Mouse (Mus musculus): ENCODE results near the gene Irf8. TPM values are rescaled to one million over a fixed set of nuclear protein-coding genes. Genes with fewer than 3 reads are reported as not detected.

The Irf8 gene
- polyA plus RNA-seq, 1 experiment from 2014 or later: 11.6 TPM

DNA sequence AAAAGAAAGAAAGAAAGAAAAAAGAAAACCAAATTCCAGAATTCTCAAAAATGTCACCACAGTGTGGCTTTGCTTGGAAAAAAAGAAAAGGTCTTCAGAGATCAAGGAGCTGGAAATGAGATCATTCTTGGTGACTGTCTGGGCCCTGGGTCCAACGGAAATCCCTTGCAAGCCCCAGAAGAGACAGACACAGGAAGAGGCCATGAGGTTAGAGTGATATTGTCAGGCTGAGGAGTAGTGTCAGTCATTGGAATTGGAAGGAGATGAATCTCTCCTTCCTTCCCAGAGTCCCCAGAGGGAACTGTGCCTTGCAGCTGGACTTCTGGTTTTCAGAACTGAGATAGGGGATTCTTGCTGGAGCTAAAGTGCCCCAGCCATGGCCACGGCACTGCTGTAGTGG is 36.6 kb upstream of the Irf8 start:
- Histone ChIP-seq H3K4me2 (no peak overlapping the region), H3K9ac (no peak overlapping the region), H3K4me1 (replicated peaks) (peaks cover 28% of the 10 kb centered on the region), H3K4me3 (replicated peaks) (no peak overlapping the region), H3K27ac (peak overlapping the region; percentile 20; the same call in 1 of the 2 replicates), H3K9me3 (replicated peaks) (no peaks in the 10 kb centered on the region), H3K27me3 (peaks cover 4% of the 10 kb centered on the region; the same call in 1 of the 2 replicates), H3K36me3 (no peaks in the 10 kb centered on the region)
- 24% methylated on average over 2 of the region's 2 CpGs for WGBS (ENCODE audit: insufficient replicate concordance)
- no peak for DNase-seq
- ATAC-seq (ENCODE audit: low read depth): no peak

DNA sequence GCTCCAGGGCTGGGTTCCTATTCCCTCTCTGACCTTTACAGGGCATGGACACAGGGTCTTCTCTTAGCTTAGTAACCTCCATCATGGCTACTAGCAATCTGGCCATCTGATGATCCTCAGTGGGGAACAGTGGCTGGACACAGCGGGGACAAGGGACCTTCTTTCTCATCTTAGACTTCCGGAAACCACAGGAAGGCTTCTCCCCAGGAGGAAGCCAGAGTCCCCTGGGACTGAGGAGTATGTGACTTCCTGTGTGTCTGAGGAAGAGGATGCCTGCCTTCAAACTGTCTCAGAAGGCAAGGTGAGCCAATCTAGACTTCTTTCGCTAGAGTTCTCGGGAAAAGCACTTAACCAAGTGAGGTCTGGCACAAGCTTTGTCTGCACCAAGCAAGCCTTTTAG is 36.1 kb upstream of the Irf8 start:
- peaks cover 27% of the 10 kb centered on the region for H3K4me1 ChIP-seq (replicated peaks)
- no peak overlapping the region for H3K9ac ChIP-seq
- ATAC-seq (ENCODE audit: low read depth): no peak
- peak overlapping the region; percentile 20; the same call in 1 of the 2 replicates for H3K27ac ChIP-seq
- H3K36me3 ChIP-seq: no peaks in the 10 kb centered on the region
- 47% methylated on average over 4 of the region's 4 CpGs for WGBS (ENCODE audit: insufficient replicate concordance)
- no peak for DNase-seq
- no peak overlapping the region for H3K4me3 ChIP-seq (replicated peaks)
- H3K27me3 ChIP-seq: peaks cover 4% of the 10 kb centered on the region; the same call in 1 of the 2 replicates
- H3K9me3 ChIP-seq (replicated peaks): no peaks in the 10 kb centered on the region
- no peak overlapping the region for H3K4me2 ChIP-seq

DNA sequence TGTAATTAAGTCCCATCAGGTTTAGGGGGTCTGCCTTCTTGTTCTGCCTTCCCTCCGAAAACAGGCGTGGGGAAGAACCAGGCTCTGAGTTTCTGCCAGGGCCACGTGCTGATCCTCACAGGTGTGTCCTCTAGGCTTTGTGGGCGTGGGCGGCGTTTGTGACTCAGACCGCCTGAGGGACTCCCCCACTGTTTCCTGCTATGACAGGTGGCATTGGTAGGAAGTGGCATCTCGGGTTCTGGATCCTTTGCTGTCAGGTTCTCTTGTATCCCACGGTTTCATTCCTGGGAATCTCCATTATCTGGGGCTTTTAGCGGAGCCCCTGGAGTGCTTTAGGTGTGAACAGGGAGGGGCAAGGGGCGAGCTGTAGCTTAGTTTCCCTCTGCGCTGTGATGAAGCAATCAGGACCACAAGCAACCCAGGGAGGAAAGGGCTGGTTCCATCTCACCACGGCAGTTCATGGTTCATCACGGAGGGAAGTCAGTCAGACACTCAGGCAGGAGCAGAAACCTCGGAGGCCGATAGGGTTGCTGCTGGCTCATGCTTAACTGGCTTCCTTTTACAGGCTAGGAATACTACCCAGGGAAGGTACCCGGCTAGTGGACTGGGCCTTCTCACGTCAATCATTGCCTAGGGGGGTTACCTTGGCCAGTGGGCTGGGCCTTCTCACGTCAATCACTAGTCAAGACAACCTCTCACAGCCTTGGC is 34.2 kb upstream of the Irf8 start:
- Histone ChIP-seq H3K36me3 (no peaks in the 10 kb centered on the region), H3K9me3 (replicated peaks) (no peaks in the 10 kb centered on the region), H3K9ac (no peak overlapping the region), H3K4me1 (replicated peaks) (peaks cover 19% of the 10 kb centered on the region), H3K27ac (no peak overlapping the region), H3K27me3 (peaks cover 4% of the 10 kb centered on the region; the same call in 1 of the 2 replicates), H3K4me3 (replicated peaks) (no peak overlapping the region), H3K4me2 (no peak overlapping the region)
- no peak for DNase-seq
- ATAC-seq (ENCODE audit: low read depth): no peak
- 28% methylated on average over 19 of the region's 19 CpGs for WGBS (ENCODE audit: insufficient replicate concordance)

- H3K36me3 ChIP-seq: no peaks in the 10 kb centered on the region
- ATAC-seq (ENCODE audit: low read depth) (no peak), DNase-seq (no peak)
- no peak overlapping the region for H3K4me2 ChIP-seq
- no peak overlapping the region for H3K27ac ChIP-seq
- WGBS (ENCODE audit: insufficient replicate concordance): 63% methylated on average over 9 of the region's 9 CpGs
- H3K27me3 ChIP-seq: peaks cover 4% of the 10 kb centered on the region; the same call in 1 of the 2 replicates
- no peak overlapping the region for H3K9ac ChIP-seq
- H3K4me3 ChIP-seq (replicated peaks): no peak overlapping the region
- peaks cover 10% of the 10 kb centered on the region for H3K4me1 ChIP-seq (replicated peaks)
- H3K9me3 ChIP-seq (replicated peaks): no peaks in the 10 kb centered on the region
Measured at GRCm38 (mm10) chr8:120704203-120704602, 32.0 kb upstream of the Irf8 start.

- H3K9me3 ChIP-seq (replicated peaks): no peaks in the 10 kb centered on the region
Measured at GRCm38 (mm10) chr8:120705163-120705562, 31.0 kb upstream of the Irf8 start.

DNA sequence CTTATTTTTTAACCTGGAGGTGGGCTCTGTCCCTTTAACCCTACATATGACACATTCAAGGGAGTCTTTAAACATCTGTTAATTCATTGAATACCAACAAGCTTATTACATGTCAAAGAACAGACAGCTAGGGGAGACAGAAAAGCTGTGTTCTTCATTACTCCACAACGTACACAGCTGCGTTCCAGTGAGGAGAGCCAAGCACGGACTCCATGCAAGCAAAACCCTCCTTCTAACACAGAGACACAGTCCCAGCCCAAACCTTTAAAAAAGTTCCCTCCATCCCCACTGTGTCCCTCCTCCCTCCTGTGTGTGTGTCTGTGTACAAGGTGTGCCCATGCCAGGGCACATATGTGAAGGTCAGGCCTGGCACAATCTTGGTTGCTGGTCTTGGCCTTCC is 30.0 kb upstream of the Irf8 start:
- H3K4me3 ChIP-seq (replicated peaks): no peak overlapping the region
- H3K9ac ChIP-seq: no peak overlapping the region
- H3K4me2 ChIP-seq: no peak overlapping the region
- ATAC-seq (ENCODE audit: low read depth) (no peak), DNase-seq (no peak)
- H3K27me3 ChIP-seq: no peaks in the 10 kb centered on the region
- no peaks in the 10 kb centered on the region for H3K36me3 ChIP-seq
- 76% methylated on average over 3 of the region's 3 CpGs for WGBS (ENCODE audit: insufficient replicate concordance)
- H3K9me3 ChIP-seq (replicated peaks): no peaks in the 10 kb centered on the region
- H3K4me1 ChIP-seq (replicated peaks): peaks cover 4% of the 10 kb centered on the region; the same call in 1 of the 2 replicates
- H3K27ac ChIP-seq: no peak overlapping the region

More at GRCm38 (mm10) chr8:120705163-120705562, 31.0 kb upstream of the Irf8 start:
- DNase-seq (no peak), ATAC-seq (ENCODE audit: low read depth) (no peak)
- Histone ChIP-seq H3K9ac (no peak overlapping the region), H3K4me2 (no peak overlapping the region), H3K4me1 (replicated peaks) (peaks cover 4% of the 10 kb centered on the region; the same call in 1 of the 2 replicates), H3K27ac (no peak overlapping the region), H3K4me3 (replicated peaks) (no peak overlapping the region), H3K36me3 (no peaks in the 10 kb centered on the region), H3K27me3 (no peaks in the 10 kb centered on the region)
- WGBS (ENCODE audit: insufficient replicate concordance): 70% methylated on average over 15 of the region's 15 CpGs

DNA sequence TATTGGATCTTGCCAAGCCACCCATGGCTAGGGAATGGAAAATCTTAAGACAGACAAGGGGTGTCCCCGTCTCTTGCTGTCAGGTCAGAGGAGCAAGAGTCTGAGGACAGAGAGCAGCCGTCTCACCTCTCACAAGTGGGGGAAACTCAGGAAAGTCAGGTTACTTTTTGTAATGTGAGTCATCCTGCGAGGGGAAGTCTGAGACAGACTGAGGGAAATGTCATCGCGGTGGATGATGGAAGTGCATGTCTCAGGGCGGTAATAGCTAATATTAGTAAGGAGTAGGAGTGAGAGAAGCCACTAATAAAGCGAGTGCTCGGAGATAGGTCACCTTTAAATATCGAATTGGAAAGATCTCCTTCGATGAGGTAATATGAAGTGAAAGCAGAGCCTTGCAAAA is 27.0 kb upstream of the Irf8 start:
- no peak overlapping the region for H3K9ac ChIP-seq
- H3K27ac ChIP-seq: no peak overlapping the region
- H3K9me3 ChIP-seq (replicated peaks): no peaks in the 10 kb centered on the region
- no peaks in the 10 kb centered on the region for H3K27me3 ChIP-seq
- ATAC-seq (ENCODE audit: low read depth) (no peak), DNase-seq (no peak)
- no peaks in the 10 kb centered on the region for H3K4me1 ChIP-seq (replicated peaks)
- no peaks in the 10 kb centered on the region for H3K36me3 ChIP-seq
- no peak overlapping the region for H3K4me2 ChIP-seq
- 41% methylated on average over 10 of the region's 10 CpGs for WGBS (ENCODE audit: insufficient replicate concordance)
- no peak overlapping the region for H3K4me3 ChIP-seq (replicated peaks)

DNA sequence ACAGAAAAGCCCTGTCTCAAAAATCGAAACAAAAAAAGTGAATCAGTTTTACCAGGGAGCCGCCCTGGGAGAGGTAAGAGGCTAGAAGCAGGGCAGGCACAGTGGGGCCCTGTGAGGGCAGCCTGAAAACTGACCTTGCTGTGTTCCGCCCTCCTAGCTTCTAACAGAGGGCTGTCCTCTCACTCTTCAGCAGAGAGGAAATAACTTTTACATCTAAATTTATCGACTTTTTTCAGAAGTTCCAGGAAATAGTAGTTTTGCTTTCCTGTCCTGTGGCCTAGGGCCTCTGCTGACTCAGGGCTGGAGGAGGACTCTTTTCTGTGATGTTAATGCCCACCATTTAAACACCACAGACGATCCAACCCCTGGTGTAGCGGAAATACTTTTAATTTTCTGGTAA is 21.0 kb upstream of the Irf8 start:
- H3K4me1 ChIP-seq (replicated peaks): 0 out of 2 replicates have a peak, but pooled peaks cover 4% of the 10 kb centered on the region
- DNase-seq (no peak), ATAC-seq (ENCODE audit: low read depth) (peak; percentile 34; the same call in 1 of the 2 replicates)
- no peaks in the 10 kb centered on the region for H3K9me3 ChIP-seq (replicated peaks)
- WGBS (ENCODE audit: insufficient replicate concordance): 35% methylated on average over 6 of the region's 6 CpGs
- H3K4me2 ChIP-seq: no peak overlapping the region
- no peak overlapping the region for H3K9ac ChIP-seq
- no peak overlapping the region for H3K27ac ChIP-seq
- H3K27me3 ChIP-seq: no peaks in the 10 kb centered on the region
- H3K36me3 ChIP-seq: no peaks in the 10 kb centered on the region
- H3K4me3 ChIP-seq (replicated peaks): no peak overlapping the region

DNA sequence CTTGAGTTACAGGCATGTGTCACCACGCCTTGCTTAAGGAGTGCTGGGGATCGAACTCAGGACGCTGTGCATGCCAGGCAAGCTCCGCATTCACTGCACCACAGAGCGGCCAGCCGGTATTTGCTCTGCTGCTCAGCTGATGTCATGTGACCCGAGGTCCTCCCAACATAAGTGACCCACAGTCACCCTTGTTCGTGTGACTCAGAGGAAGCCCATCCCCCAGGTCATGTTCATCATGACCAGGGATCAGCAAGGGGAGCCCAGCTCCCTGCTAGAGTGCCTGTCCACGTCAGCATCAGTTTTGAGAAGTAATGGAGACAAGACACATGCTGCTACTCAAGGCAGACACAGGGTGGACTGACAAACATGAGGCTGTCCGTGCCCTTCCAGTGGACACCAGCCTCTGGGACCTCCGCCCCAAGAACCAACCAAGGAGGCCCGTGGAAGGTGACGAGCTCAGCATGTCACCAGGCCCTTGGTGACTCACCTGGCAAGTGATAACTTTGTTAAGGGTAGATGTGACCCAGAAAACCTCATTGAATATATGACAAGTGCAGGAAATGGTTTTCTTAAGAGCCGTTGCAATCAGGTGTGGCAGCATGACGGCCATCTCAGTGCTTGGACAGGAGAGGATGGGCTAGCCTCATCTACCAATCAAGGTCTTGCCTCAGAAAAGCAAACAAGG is 20.0 kb upstream of the Irf8 start:
- WGBS (ENCODE audit: insufficient replicate concordance): 56% methylated on average over 15 of the region's 15 CpGs
- no peaks in the 10 kb centered on the region for H3K9me3 ChIP-seq (replicated peaks)
- no peaks in the 10 kb centered on the region for H3K27me3 ChIP-seq
- H3K36me3 ChIP-seq: no peaks in the 10 kb centered on the region
- H3K4me1 ChIP-seq (replicated peaks): 0 out of 2 replicates have a peak, but pooled peaks cover 4% of the 10 kb centered on the region
- no peak overlapping the region for H3K9ac ChIP-seq
- no peak overlapping the region for H3K27ac ChIP-seq
- H3K4me2 ChIP-seq: no peak overlapping the region
- DNase-seq: no peak
- 0 out of 2 replicates have a peak, but pooled peaks have one; percentile 26 for ATAC-seq (ENCODE audit: low read depth)
- H3K4me3 ChIP-seq (replicated peaks): no peak overlapping the region

GRCm38 (mm10) chr8:120719586-120720236 is 16.4 kb upstream of the Irf8 start:
- Histone ChIP-seq H3K27ac (no peak overlapping the region), H3K4me3 (replicated peaks) (no peak overlapping the region), H3K9ac (no peak overlapping the region), H3K36me3 (no peaks in the 10 kb centered on the region), H3K4me2 (no peak overlapping the region), H3K27me3 (no peaks in the 10 kb centered on the region), H3K4me1 (replicated peaks) (0 out of 2 replicates have a peak, but pooled peaks cover 4% of the 10 kb centered on the region), H3K9me3 (replicated peaks) (no peaks in the 10 kb centered on the region)
- WGBS (ENCODE audit: insufficient replicate concordance): 48% methylated on average over 19 of the region's 19 CpGs
- DNase-seq (no peak), ATAC-seq (ENCODE audit: low read depth) (no peak)

GRCm38 (mm10) chr8:120723025-120723424 is 13.1 kb upstream of the Irf8 start:
- Histone ChIP-seq H3K27me3 (no peaks in the 10 kb centered on the region), H3K4me1 (replicated peaks) (peaks cover 5% of the 10 kb centered on the region; the same call in 1 of the 2 replicates), H3K4me2 (no peak overlapping the region), H3K36me3 (no peaks in the 10 kb centered on the region), H3K27ac (no peak overlapping the region), H3K4me3 (replicated peaks) (no peak overlapping the region), H3K9me3 (replicated peaks) (no peaks in the 10 kb centered on the region), H3K9ac (no peak overlapping the region)
- ATAC-seq (ENCODE audit: low read depth) (no peak), DNase-seq (no peak)
- 56% methylated on average over 6 of the region's 6 CpGs for WGBS (ENCODE audit: insufficient replicate concordance)

All from liver, embryonic 13.5 days (tissue).